Mouse (Mus musculus) MEL (cell line): ENCODE measurements around the gene Wfdc3. TPM values are rescaled to one million over a fixed set of nuclear protein-coding genes. Genes with fewer than 3 reads are reported as not detected.

Source experiments
- DNase-seq: peaks from one replicate; pipeline ENCODE4 v3.0.0; 2011; ENCODE audit warnings: low read depth, low spot score
- H3K27ac ChIP-seq: 2 replicates; pipeline ENCODE4 v1.5.1; 2012; ENCODE audit warnings: low read depth, mild to moderate bottlenecking, control low read depth, low read length, moderate library complexity; ENCODE audit not compliant: control insufficient read depth
- H3K27me3 ChIP-seq, 2 experiments: fragments of 150-350 bp in 1 of 2; sonication (generic) in 1 of 2; 2 replicates each; pipeline ENCODE4 v1.6.1; 2012; ENCODE audit warnings: low read length in 2 of 2, mild to moderate bottlenecking in 2 of 2, improper control_type of control experiment in 1 of 2, moderate library complexity in 1 of 2; ENCODE audit not compliant: insufficient read depth in 2 of 2, control insufficient read depth in 1 of 2
- H3K36me3 ChIP-seq, 2 experiments: 2 replicates each; pipeline ENCODE4 v1.6.1; 2012 to 2014; ENCODE audit warnings: low read length in 2 of 2, improper control_type of control experiment in 1 of 2, inconsistent platforms in 1 of 2, mild to moderate bottlenecking in 1 of 2; ENCODE audit not compliant: insufficient read depth in 2 of 2, control insufficient read depth in 1 of 2
- H3K4me1 ChIP-seq, 2 experiments: fragments of 150-350 bp in 1 of 2; sonication (generic) in 1 of 2; 2 replicates each; pipeline ENCODE4 v1.6.1; 2012; ENCODE audit warnings: low read length in 2 of 2, improper control_type of control experiment in 1 of 2, mild to moderate bottlenecking in 1 of 2; ENCODE audit not compliant: insufficient read depth in 2 of 2, control insufficient read depth in 1 of 2
- H3K4me3 ChIP-seq, 2 experiments: fragments of 150-350 bp in 1 of 2; sonication (generic) in 1 of 2; 2 replicates each; pipeline ENCODE4 v1.5.1; 2012; ENCODE audit warnings: low read depth in 2 of 2, low read length in 2 of 2, mild to moderate bottlenecking in 2 of 2, moderate library complexity in 2 of 2, control low read depth in 1 of 2, improper control_type of control experiment in 1 of 2; ENCODE audit not compliant: control insufficient read depth in 1 of 2, insufficient read depth in 1 of 2
- H3K79me2 ChIP-seq: 2 replicates; pipeline ENCODE4 v1.6.1; 2012; ENCODE audit warnings: mild to moderate bottlenecking, low read length, moderate library complexity; ENCODE audit not compliant: control insufficient read depth, poor library complexity, insufficient read depth
- H3K9ac ChIP-seq: 2 replicates; pipeline ENCODE4 v1.6.1; 2012; ENCODE audit warnings: low read depth, mild to moderate bottlenecking, control low read depth, low read length, moderate library complexity; ENCODE audit not compliant: control insufficient read depth, poor library complexity, severe bottlenecking
- H3K9me3 ChIP-seq: fragments of 150-350 bp; sonication (generic); replicated peaks from 2 replicates; pipeline ENCODE4 v1.6.1; 2012; ENCODE audit warnings: mild to moderate bottlenecking, low read length, improper control_type of control experiment, moderate library complexity; ENCODE audit not compliant: insufficient read depth
- CHD1 ChIP-seq: IDR thresholded peaks from 2 replicates; pipeline ENCODE4 v1.6.1; 2012; ENCODE audit warnings: low read depth, mild to moderate bottlenecking, inconsistent platforms, low read length, improper control_type of control experiment
- CHD2 ChIP-seq: IDR thresholded peaks from 2 replicates; pipeline ENCODE4 v1.6.1; 2011; ENCODE audit warnings: low read length, improper control_type of control experiment
- CTCF ChIP-seq, 3 experiments: IDR thresholded peaks in 2 of 3; conservative IDR thresholded peaks in 1 of 3; 2 replicates each; pipeline ENCODE4 v1.5.1; 2011 to 2012; ENCODE audit warnings: low read length in 3 of 3, low read depth in 2 of 3, mild to moderate bottlenecking in 2 of 3, improper control_type of control experiment in 1 of 3, inconsistent platforms in 1 of 3, mixed read lengths in 1 of 3, moderate library complexity in 1 of 3; ENCODE audit not compliant: control insufficient read depth in 1 of 3, insufficient read depth in 1 of 3, poor library complexity in 1 of 3, severe bottlenecking in 1 of 3
- ELF1 ChIP-seq: IDR thresholded peaks from 2 replicates; pipeline ENCODE4 v1.6.1; 2014; ENCODE audit warnings: low read depth, mild to moderate bottlenecking, inconsistent platforms, low read length, improper control_type of control experiment, moderate library complexity
- EP300 ChIP-seq, 2 experiments: IDR thresholded peaks; 2 replicates each; pipeline ENCODE4 v1.6.1; 2011; ENCODE audit warnings: improper control_type of control experiment in 2 of 2, low read length in 2 of 2, low read depth in 1 of 2, mild to moderate bottlenecking in 1 of 2
- ETS1 ChIP-seq: IDR thresholded peaks from 2 replicates; pipeline ENCODE4 v1.6.1; 2012; ENCODE audit warnings: low read depth, mild to moderate bottlenecking, inconsistent platforms, low read length, improper control_type of control experiment, moderate library complexity
- GABPA ChIP-seq: IDR thresholded peaks from 2 replicates; pipeline ENCODE4 v1.6.1; 2012; ENCODE audit warnings: low read depth, mild to moderate bottlenecking, inconsistent platforms, low read length, improper control_type of control experiment, moderate library complexity
- GATA1 ChIP-seq: IDR thresholded peaks from 2 replicates; pipeline ENCODE4 v1.6.1; 2011; ENCODE audit warnings: low read depth, low read length, improper control_type of control experiment
- HCFC1 ChIP-seq: IDR thresholded peaks from 2 replicates; pipeline ENCODE4 v1.6.1; 2012; ENCODE audit warnings: low read depth, mild to moderate bottlenecking, inconsistent platforms, low read length, improper control_type of control experiment, moderate library complexity
- JUND ChIP-seq: IDR thresholded peaks from 2 replicates; pipeline ENCODE4 v1.6.1; 2011; ENCODE audit warnings: low read depth, mild to moderate bottlenecking, improper control_type of control experiment, low read length
- MAFK ChIP-seq: IDR thresholded peaks from 2 replicates; pipeline ENCODE4 v1.6.1; 2011; ENCODE audit warnings: low read depth, mild to moderate bottlenecking, low read length, improper control_type of control experiment, borderline replicate concordance
- MAZ ChIP-seq: IDR thresholded peaks from 2 replicates; pipeline ENCODE4 v1.6.1; 2012; ENCODE audit warnings: low read depth, mild to moderate bottlenecking, inconsistent platforms, low read length, improper control_type of control experiment
- MEF2A ChIP-seq: IDR thresholded peaks from 2 replicates; pipeline ENCODE4 v1.6.1; 2014; ENCODE audit warnings: low read depth, mild to moderate bottlenecking, inconsistent platforms, low read length, improper control_type of control experiment; ENCODE audit not compliant: poor library complexity, insufficient replicate concordance, severe bottlenecking; ENCODE audit errors: extremely low read depth
- MXI1 ChIP-seq: IDR thresholded peaks from 2 replicates; pipeline ENCODE4 v1.6.1; 2011; ENCODE audit warnings: mild to moderate bottlenecking, low read depth, low read length, improper control_type of control experiment
- MYB ChIP-seq: IDR thresholded peaks from 2 replicates; pipeline ENCODE4 v1.6.1; 2011; ENCODE audit warnings: mild to moderate bottlenecking, low read depth, low read length, improper control_type of control experiment
- MYC ChIP-seq: IDR thresholded peaks from 2 replicates; pipeline ENCODE4 v1.6.1; 2011; ENCODE audit warnings: low read depth, mild to moderate bottlenecking, low read length, improper control_type of control experiment, moderate library complexity
- NELFE ChIP-seq: IDR thresholded peaks from 2 replicates; pipeline ENCODE4 v1.6.1; 2011; ENCODE audit warnings: low read depth, low read length, improper control_type of control experiment
- NRF1 ChIP-seq: IDR thresholded peaks from 2 replicates; pipeline ENCODE4 v1.6.1; 2014; ENCODE audit warnings: low read depth, mild to moderate bottlenecking, inconsistent platforms, low read length, improper control_type of control experiment, moderate library complexity; ENCODE audit not compliant: poor library complexity, insufficient read depth, severe bottlenecking
- POLR2A ChIP-seq, 2 experiments: IDR thresholded peaks; 2 replicates each; pipeline ENCODE4 v1.6.1; 2011 to 2012; ENCODE audit warnings: low read length in 2 of 2, mild to moderate bottlenecking in 2 of 2, control low read depth in 1 of 2, improper control_type of control experiment in 1 of 2, low read depth in 1 of 2, moderate library complexity in 1 of 2; ENCODE audit not compliant: control insufficient read depth in 1 of 2, insufficient read depth in 1 of 2, poor library complexity in 1 of 2
- POLR2AphosphoS2 ChIP-seq: IDR thresholded peaks from 2 replicates; pipeline ENCODE4 v1.6.1; 2011; ENCODE audit warnings: low read length, improper control_type of control experiment
- POLR2AphosphoS5 ChIP-seq: IDR thresholded peaks from 2 replicates; pipeline ENCODE4 v1.6.1; 2012; ENCODE audit warnings: low read depth, borderline replicate concordance, mild to moderate bottlenecking, inconsistent platforms, low read length, moderate library complexity, mixed read lengths
- RAD21 ChIP-seq: IDR thresholded peaks from 2 replicates; pipeline ENCODE4 v1.6.1; 2011; ENCODE audit warnings: mild to moderate bottlenecking, low read depth, low read length, improper control_type of control experiment
- RCOR1 ChIP-seq: IDR thresholded peaks from 2 replicates; pipeline ENCODE4 v1.6.1; 2012; ENCODE audit warnings: low read depth, mild to moderate bottlenecking, inconsistent platforms, low read length, improper control_type of control experiment
- SIN3A ChIP-seq: IDR thresholded peaks from 2 replicates; pipeline ENCODE4 v1.6.1; 2012; ENCODE audit warnings: low read length, improper control_type of control experiment, inconsistent platforms
- SMC3 ChIP-seq: IDR thresholded peaks from 2 replicates; pipeline ENCODE4 v1.6.1; 2011; ENCODE audit warnings: low read depth, low read length, improper control_type of control experiment
- TAL1 ChIP-seq: IDR thresholded peaks from 2 replicates; pipeline ENCODE4 v1.6.1; 2012; ENCODE audit warnings: mild to moderate bottlenecking, inconsistent platforms, low read length, moderate library complexity, mixed read lengths
- TBP ChIP-seq: IDR thresholded peaks from 2 replicates; pipeline ENCODE4 v1.8.0; 2011; ENCODE audit warnings: low read depth, low read length, improper control_type of control experiment
- TCF12 ChIP-seq: IDR thresholded peaks from 2 replicates; pipeline ENCODE4 v1.6.1; 2014; ENCODE audit warnings: low read depth, mild to moderate bottlenecking, inconsistent platforms, low read length, improper control_type of control experiment, moderate library complexity
- UBTF ChIP-seq: IDR thresholded peaks from 2 replicates; pipeline ENCODE4 v1.6.1; 2012; ENCODE audit warnings: low read depth, mild to moderate bottlenecking, inconsistent platforms, low read length, improper control_type of control experiment, moderate library complexity, borderline replicate concordance; ENCODE audit not compliant: insufficient read depth
- USF1 ChIP-seq: IDR thresholded peaks from 2 replicates; pipeline ENCODE4 v1.6.1; 2014; ENCODE audit warnings: low read depth, mild to moderate bottlenecking, inconsistent platforms, low read length, improper control_type of control experiment, moderate library complexity
- USF2 ChIP-seq, 2 experiments: IDR thresholded peaks; 2 replicates each; pipeline ENCODE4 v1.6.1; 2011 to 2012; ENCODE audit warnings: improper control_type of control experiment in 2 of 2, low read length in 2 of 2, borderline replicate concordance in 1 of 2, inconsistent platforms in 1 of 2, low read depth in 1 of 2, mild to moderate bottlenecking in 1 of 2; ENCODE audit not compliant: insufficient read depth in 1 of 2
- ZC3H11A ChIP-seq: IDR thresholded peaks from 2 replicates; pipeline ENCODE4 v1.6.1; 2012; ENCODE audit warnings: low read depth, mild to moderate bottlenecking, inconsistent platforms, low read length, improper control_type of control experiment
- ZKSCAN1 ChIP-seq: IDR thresholded peaks from 2 replicates; pipeline ENCODE4 v1.6.1; 2012; ENCODE audit warnings: low read depth, mild to moderate bottlenecking, inconsistent platforms, low read length, improper control_type of control experiment, moderate library complexity
- ZMIZ1 ChIP-seq: IDR thresholded peaks from 2 replicates; pipeline ENCODE4 v1.6.1; 2012; ENCODE audit warnings: low read depth, mild to moderate bottlenecking, inconsistent platforms, low read length, improper control_type of control experiment, moderate library complexity
- ZNF384 ChIP-seq: IDR thresholded peaks from 2 replicates; pipeline ENCODE4 v1.6.1; 2012; ENCODE audit warnings: low read depth, mild to moderate bottlenecking, inconsistent platforms, low read length, improper control_type of control experiment
- polyA plus RNA-seq, 2 experiments: library from polyadenylated mRNA; stranded (reverse) in 1 of 2; unstranded in 1 of 2; fragments of >175 nt in 1 of 2; fragments of >200 nt in 1 of 2; gene quantifications; 2 replicates each; pipeline versions ENCODE4 v1.2.1 to v1.2.4; 2012; ENCODE audit warnings: low replicate concordance in 2 of 2, low read depth in 1 of 2; ENCODE audit not compliant: insufficient read length in 2 of 2, insufficient read depth in 1 of 2, missing spikeins in 1 of 2
- total RNA-seq: library from RNA; depleted of rRNA; stranded (reverse); fragments of 300-350 nt; gene quantifications from 2 replicates; pipeline ENCODE4 v1.2.3, GENCODE M21; 2012; rRNA removed

Gene Wfdc3
- total RNA-seq (0.20 and 0.31 TPM in 2 replicates), polyA plus RNA-seq (under 1 TPM in 1 of 2 experiments, not detected in 1; 0.40 TPM)

- H3K4me3 ChIP-seq, result peak within 1 kb of the TSS; percentile 83 to 89
- H3K27ac ChIP-seq, result peak within 1 kb of the TSS; percentile 67
- peak within 1 kb of the TSS; percentile 90 for H3K9ac ChIP-seq
- peaks cover 18% of the 10 kb centered on the region for H3K79me2 ChIP-seq
- H3K36me3 ChIP-seq, result peaks cover 7 to 13% of the 10 kb centered on the region in 2 experiments; a peak in 3 of 4 replicates
- H3K27me3 ChIP-seq, result no peaks in the 10 kb centered on the region
- peaks cover 7 to 22% of the 10 kb centered on the region in 2 experiments for H3K4me1 ChIP-seq
- DNase-seq, result peak; percentile 93
- H3K9me3 ChIP-seq, result no peaks in the 10 kb centered on the region
- TF ChIP-seq CHD2 (no peak), HCFC1 (peak; percentile 89), CHD1 (no peak), NRF1 (peak; percentile 89), GABPA (no peak), MYB (0 out of 2 replicates have a peak, but pooled peaks have one; percentile 35), CTCF (IDR thresholded peaks at IDR 0.05 in 2 of 3, conservative IDR thresholded peaks at IDR 0.05 in 1 of 3; ENCODE audit: control insufficient read depth in 1 of 3, insufficient read depth in 1 of 3, low read depth in 2 of 3, low read length in 3 of 3, poor library complexity in 1 of 3, severe bottlenecking in 1 of 3) (0 out of 6 replicates have a peak, but pooled peaks of 1 of the 3 experiments have one; percentile 3), ZMIZ1 (no peak), ELF1 (peak; percentile 93), MAZ (no peak; the same call in 1 of the 2 replicates), SIN3A (peak; percentile 97), POLR2AphosphoS2 (no peak), EP300 (IDR thresholded peaks at IDR 0.05; ENCODE audit: low read depth in 1 of 2, low read length in 2 of 2) (no peak), SMC3 (no peak), POLR2A (IDR thresholded peaks at IDR 0.05; ENCODE audit: control insufficient read depth in 1 of 2, insufficient read depth in 1 of 2, low read depth in 1 of 2, low read length in 2 of 2, poor library complexity in 1 of 2) (peak; percentile 52 to 65; a peak in 3 of 4 replicates), TBP (0 out of 2 replicates have a peak, but pooled peaks have one; percentile 8), MAFK (no peak), RAD21 (no peak), JUND (no peak), USF1 (peak; percentile 67), ZC3H11A (no peak), NELFE (peak; percentile 62), ZNF384 (no peak), UBTF (no peak), ETS1 (0 out of 2 replicates have a peak, but pooled peaks have one; percentile 16), TCF12 (no peak; the same call in 1 of the 2 replicates), MXI1 (peak; percentile 95), POLR2AphosphoS5 (no peak), MEF2A (no peak), MYC (no peak), ZKSCAN1 (no peak), RCOR1 (no peak), TAL1 (no peak), USF2 (IDR thresholded peaks at IDR 0.05; ENCODE audit: borderline replicate concordance in 1 of 2, insufficient read depth in 1 of 2, low read depth in 1 of 2, low read length in 2 of 2) (no peak), GATA1 (no peak)
Observed at GRCm38 (mm10) chr2:164745843-164746479, at the start of gene Wfdc3, which contains the start of gene Dnttip1. Gene Wfdc3 (minus strand): TSS chr2:164745931. Gene Dnttip1 (plus strand): TSS chr2:164745983.
